Mouse (Mus musculus) heart, adult 2 months (tissue): Measurements from ENCODE around the gene Nphp3. TPM values are rescaled to one million over a fixed set of nuclear protein-coding genes. Genes with fewer than 3 reads are reported as not detected.

Experiments
- DNase-seq, 2 experiments: peaks; one replicate each; pipeline ENCODE4 v3.0.0; 2021
- H3K27ac ChIP-seq: fragments of 200-600 bp; 2 replicates; pipeline ENCODE4 v1.8.1; 2022
- H3K27me3 ChIP-seq: fragments of 200-500 bp; 2 replicates; pipeline ENCODE4 v1.6.1; 2012; ENCODE audit warnings: mild to moderate bottlenecking, low read length, inconsistent platforms, mixed read lengths; ENCODE audit not compliant: control insufficient read depth, insufficient read depth
- H3K36me3 ChIP-seq: fragments of 200-500 bp; 2 replicates; pipeline ENCODE4 v1.6.1; 2012; ENCODE audit warnings: low read length, inconsistent platforms; ENCODE audit not compliant: control insufficient read depth, insufficient read depth
- H3K4me1 ChIP-seq: fragments of 200-500 bp; 2 replicates; pipeline ENCODE4 v1.6.1; 2011; ENCODE audit warnings: low read length; ENCODE audit not compliant: control insufficient read depth, insufficient read depth
- H3K4me3 ChIP-seq: fragments of 200-600 bp; 2 replicates; pipeline ENCODE4 v1.8.1; 2022
- H3K79me2 ChIP-seq: fragments of 200-500 bp; replicated peaks from 2 replicates; pipeline ENCODE4 v1.6.1; 2012; ENCODE audit warnings: mild to moderate bottlenecking, inconsistent platforms, low read length, moderate library complexity, mixed read lengths; ENCODE audit not compliant: control insufficient read depth, insufficient read depth
- H3K9ac ChIP-seq: fragments of 200-500 bp; 2 replicates; pipeline ENCODE4 v1.6.1; 2012; ENCODE audit warnings: low read depth, mild to moderate bottlenecking, control low read depth, inconsistent platforms, low read length, mixed read lengths
- CTCF ChIP-seq: fragments of 200-600 bp; IDR thresholded peaks from 2 replicates; pipeline ENCODE4 v1.8.1; 2022; ENCODE audit warnings: antibody characterized with exemption, mild to moderate bottlenecking, moderate library complexity
- EP300 ChIP-seq: fragments of 200-500 bp; IDR thresholded peaks from 2 replicates; pipeline ENCODE4 v1.6.1; 2011; ENCODE audit warnings: low read depth, low read length, control low read depth; ENCODE audit not compliant: insufficient read depth
- POLR2A ChIP-seq: fragments of 200-500 bp; IDR thresholded peaks from 2 replicates; pipeline ENCODE4 v1.6.1; 2011; ENCODE audit warnings: mild to moderate bottlenecking, low read depth, low read length, control low read depth; ENCODE audit not compliant: insufficient read depth
- WGBS: fragments of 180-500 bp; shearing (Covaris S2); methylation state at CpG from one replicate; pipeline ENCODE4 v1.1.7; 2018; 5-methylcytosine and 5-hydroxymethylcytosine counted together
- intact Hi-C: fragments of 180-260 bp; cut with DNase I; formaldehyde crosslinking; loops from one replicate; pipeline ENCODE4 v1.15.1; 2025
- polyA plus RNA-seq: library from polyadenylated mRNA; depleted of rRNA; stranded (reverse); fragments of >200 nt; gene quantifications from 2 replicates; pipeline ENCODE4 v1.2.3, GENCODE M21; 2012
- total RNA-seq, 2 experiments: library from RNA; stranded (reverse); gene quantifications; 2 replicates each; pipeline ENCODE4 v1.2.3; 2021

Nphp3 gene
- total and polyA plus RNA-seq, 3 experiments = 2.4 to 4.9 (median 2.5) TPM

DNA sequence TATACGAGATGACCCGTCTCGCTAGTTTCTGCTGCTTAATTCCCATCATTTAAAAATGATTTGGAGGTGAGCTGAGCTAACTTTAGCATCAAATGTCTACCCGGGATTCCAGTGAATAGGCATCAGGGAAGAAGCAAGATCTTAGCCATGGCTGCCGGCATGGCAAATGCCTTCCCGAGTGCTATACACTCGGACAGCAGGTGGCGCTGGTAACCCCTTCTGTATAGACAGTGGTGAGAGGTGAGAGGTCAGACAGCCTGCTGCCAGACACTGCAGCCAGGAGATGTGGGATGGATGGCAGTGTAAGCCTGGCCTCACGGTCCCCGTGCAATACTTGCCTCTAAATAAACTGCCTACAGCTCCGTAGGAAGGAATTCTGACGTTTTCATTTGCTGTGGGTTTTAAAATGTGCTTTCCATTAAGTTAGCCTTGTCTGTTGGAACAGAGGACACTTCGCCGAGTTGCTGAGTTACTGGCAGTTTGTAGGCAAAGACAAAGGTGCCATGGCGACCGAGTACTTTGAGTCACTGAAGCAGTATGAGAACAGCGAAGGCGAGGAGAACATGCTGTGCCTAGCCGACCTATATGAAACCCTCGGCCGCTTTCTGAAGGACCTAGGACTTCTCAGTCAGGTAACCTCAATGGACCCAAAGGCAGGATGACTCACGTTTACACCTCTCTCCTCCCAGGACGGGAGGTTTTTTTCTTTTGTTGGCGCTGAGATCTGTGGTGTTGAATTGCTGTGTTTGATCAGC, 33.1 kb downstream of the Nphp3 start:
- Histone ChIP-seq H3K27me3 (no peaks in the 10 kb centered on the region), H3K9ac (no peak overlapping the region), H3K79me2 (no peaks in the 10 kb centered on the region), H3K4me1 (no peaks in the 10 kb centered on the region), H3K4me3 (no peak overlapping the region), H3K27ac (no peak overlapping the region), H3K36me3 (no peaks in the 10 kb centered on the region)
- TF ChIP-seq POLR2A (no peak), CTCF (peak; percentile 92)
- 57% methylated on average over 24 of the region's 24 CpGs for WGBS
- intact Hi-C loops = loop anchor here (5.0 kb wide), 1 partner anchor 42 kb away; no protein-coding TSS in a partner anchor
- DNase-seq = peak; percentile 58 to 77

DNA sequence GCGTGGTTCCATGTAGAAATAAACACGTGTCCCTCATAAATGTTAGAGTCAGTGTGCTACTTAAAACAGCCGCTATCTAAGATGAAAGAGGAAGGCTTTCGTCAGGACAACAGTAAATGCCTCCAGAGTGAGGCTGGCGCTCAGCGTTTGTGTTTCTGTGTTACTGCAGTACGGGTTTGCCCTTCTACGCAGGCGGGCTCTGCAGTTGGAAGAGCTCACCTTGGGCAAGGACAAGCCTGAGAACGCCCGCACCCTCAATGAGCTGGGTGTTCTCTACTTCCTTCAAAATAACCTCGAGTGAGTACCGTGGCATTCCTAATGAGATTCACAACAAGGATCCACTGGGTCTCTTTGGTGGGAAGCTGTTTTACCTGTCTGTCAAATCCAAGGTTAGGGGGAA, 35.9 kb downstream of the Nphp3 start:
- 73% methylated on average over 13 of the region's 13 CpGs for WGBS
- Histone ChIP-seq H3K27me3 (no peaks in the 10 kb centered on the region), H3K4me3 (no peak overlapping the region), H3K9ac (no peak overlapping the region), H3K27ac (no peak overlapping the region), H3K36me3 (no peaks in the 10 kb centered on the region), H3K79me2 (no peaks in the 10 kb centered on the region), H3K4me1 (no peaks in the 10 kb centered on the region)
- no peak for DNase-seq
- no peak for TF ChIP-seq EP300
- TF ChIP-seq CTCF = no peak
- TF ChIP-seq POLR2A = no peak
- intact Hi-C loops = loop anchor here (5.0 kb wide), 1 partner anchor 39 kb away; no protein-coding TSS in a partner anchor

DNA sequence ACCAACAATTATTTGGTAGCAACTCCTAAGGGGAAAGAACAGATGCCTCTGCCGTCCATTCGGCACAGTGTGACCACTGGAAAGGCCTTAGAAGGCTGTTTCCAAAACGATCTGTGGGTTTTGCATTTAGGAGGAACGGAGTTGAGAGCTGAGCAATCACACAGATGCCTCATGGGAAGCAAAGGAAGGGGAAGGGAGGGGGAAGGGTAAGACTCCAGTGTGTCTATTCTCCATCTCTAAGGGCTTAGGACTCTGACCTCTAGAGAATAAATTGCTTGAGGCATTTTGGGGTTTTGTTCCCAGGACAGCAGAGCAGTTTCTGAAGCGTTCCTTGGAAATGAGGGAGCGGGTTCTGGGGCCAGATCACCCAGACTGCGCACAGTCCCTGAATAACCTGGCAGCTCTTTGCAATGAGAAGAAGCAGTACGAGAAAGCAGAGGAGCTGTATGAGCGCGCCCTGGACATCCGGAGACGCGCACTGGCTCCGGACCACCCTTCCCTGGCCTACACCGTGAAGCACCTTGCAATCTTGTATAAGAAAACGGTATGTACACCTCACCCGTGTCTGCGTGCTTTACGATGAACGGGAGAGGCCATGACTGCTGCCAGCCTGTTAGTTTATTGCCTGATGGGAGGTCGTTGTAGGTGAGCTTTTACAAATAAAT, 36.8 kb downstream of the Nphp3 start:
- H3K27ac ChIP-seq = no peak overlapping the region
- no peaks in the 10 kb centered on the region for H3K36me3 ChIP-seq
- no peak overlapping the region for H3K9ac ChIP-seq
- no peaks in the 10 kb centered on the region for H3K79me2 ChIP-seq
- no peak for DNase-seq
- no peak overlapping the region for H3K4me3 ChIP-seq
- no peaks in the 10 kb centered on the region for H3K27me3 ChIP-seq
- no peak for TF ChIP-seq EP300
- no peak for TF ChIP-seq CTCF
- no peak for TF ChIP-seq POLR2A
- WGBS = 92% methylated on average over 21 of the region's 21 CpGs
- no peaks in the 10 kb centered on the region for H3K4me1 ChIP-seq
- intact Hi-C loops = loop anchor here (5.0 kb wide), 1 partner anchor 38 kb away; no protein-coding TSS in a partner anchor

DNA sequence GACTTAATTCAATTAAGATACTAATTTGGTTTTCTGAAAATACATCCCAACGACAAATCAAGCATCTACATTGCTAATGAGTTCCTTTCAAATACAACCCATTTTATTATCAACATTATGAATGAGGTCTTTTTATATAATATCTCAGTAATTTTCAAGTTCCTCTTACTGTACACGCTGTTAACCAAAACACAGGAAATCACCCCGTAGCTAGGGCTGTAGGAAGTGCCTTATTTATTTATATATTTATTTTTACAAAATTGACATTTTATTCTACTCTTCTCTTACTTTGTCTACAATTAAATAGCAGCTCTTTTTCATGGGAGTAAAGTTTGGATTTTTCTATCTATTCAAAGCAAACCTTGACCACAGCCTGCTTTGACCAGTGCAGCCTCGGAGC, 37.4 kb downstream of the Nphp3 start:
- no peaks in the 10 kb centered on the region for H3K36me3 ChIP-seq
- H3K4me3 ChIP-seq = no peak overlapping the region
- no peak for TF ChIP-seq CTCF
- TF ChIP-seq POLR2A = no peak
- 73% methylated on average over 4 of the region's 4 CpGs for WGBS
- no peak for DNase-seq
- no peaks in the 10 kb centered on the region for H3K79me2 ChIP-seq
- H3K4me1 ChIP-seq = no peaks in the 10 kb centered on the region
- no peak overlapping the region for H3K27ac ChIP-seq
- no peak overlapping the region for H3K9ac ChIP-seq
- intact Hi-C loops = loop anchor here (5.0 kb wide), 1 partner anchor 38 kb away; no protein-coding TSS in a partner anchor
- H3K27me3 ChIP-seq = no peaks in the 10 kb centered on the region

DNA sequence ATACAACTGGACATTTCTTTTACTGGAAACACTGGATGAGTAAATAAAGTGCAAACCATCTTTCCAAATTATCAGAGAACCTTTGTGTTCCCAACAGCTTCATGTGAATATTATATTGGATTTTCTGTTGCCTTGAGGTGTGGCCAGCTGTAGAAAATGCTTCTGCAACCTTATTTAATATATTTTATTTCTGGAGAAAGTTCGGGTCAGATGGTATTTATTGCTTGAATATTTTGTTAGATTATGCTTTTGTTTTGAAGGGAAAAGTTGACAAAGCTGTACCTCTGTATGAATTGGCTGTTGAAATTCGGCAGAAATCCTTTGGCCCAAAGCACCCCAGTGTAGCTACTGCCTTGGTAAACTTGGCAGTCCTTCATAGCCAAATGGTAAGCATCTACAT, 38.0 kb downstream of the Nphp3 start, which contains the start of gene Gm28305:
TSS of gene Gm28305 (plus strand) at position 301 of the 400 bp plus-strand sequence.
- Histone ChIP-seq H3K79me2 (no peaks in the 10 kb centered on the region), H3K27ac (no peak within 1 kb of the TSS), H3K36me3 (no peaks in the 10 kb centered on the region), H3K27me3 (no peaks in the 10 kb centered on the region), H3K4me3 (no peak within 1 kb of the TSS), H3K9ac (no peak within 1 kb of the TSS), H3K4me1 (no peaks in the 10 kb centered on the region)
- no peak for DNase-seq
- WGBS = 56% methylated on average over 2 of the region's 2 CpGs
- intact Hi-C loops = no loop called here
- TF ChIP-seq CTCF (no peak), POLR2A (no peak), EP300 (no peak)

DNA sequence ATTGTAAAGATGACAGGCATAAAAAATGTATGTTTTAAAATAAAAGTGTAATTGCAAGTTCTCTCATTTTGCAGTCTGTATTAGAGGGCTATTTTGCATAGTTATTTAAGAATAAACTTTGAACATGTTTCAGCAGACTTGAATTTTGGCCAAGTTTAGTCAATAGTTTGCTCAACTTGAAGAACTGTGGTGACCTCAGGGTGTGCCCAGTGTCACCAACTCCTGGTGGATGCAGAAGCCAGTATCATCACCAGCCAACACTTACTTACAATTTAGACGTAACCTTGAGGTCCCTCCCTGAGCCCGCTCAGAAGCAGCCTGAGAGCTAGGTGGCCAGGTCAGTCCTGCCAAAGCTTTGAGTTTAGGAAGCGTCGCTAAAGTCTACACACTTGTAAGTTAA, 41.3 kb downstream of the Nphp3 start:
- WGBS = 76% methylated on average over 4 of the region's 4 CpGs
- Histone ChIP-seq H3K4me1 (no peaks in the 10 kb centered on the region), H3K9ac (no peak overlapping the region), H3K4me3 (no peak overlapping the region), H3K27ac (no peak overlapping the region), H3K79me2 (no peaks in the 10 kb centered on the region), H3K27me3 (no peaks in the 10 kb centered on the region), H3K36me3 (no peaks in the 10 kb centered on the region)
- TF ChIP-seq EP300 = no peak
- DNase-seq = no peak
- intact Hi-C loops = no loop called here
